Mouse (Mus musculus) G1E (cell line): ENCODE measurements around the gene Robo4.

Source experiments
- CTCF ChIP-seq: IDR thresholded peaks from 2 replicates; pipeline ENCODE4 v1.5.1; 2012; ENCODE audit warnings: low read depth, low read length, inconsistent platforms, mixed read lengths
- GATA1 ChIP-seq: IDR thresholded peaks from 2 replicates; pipeline ENCODE4 v1.6.1; 2012; ENCODE audit warnings: borderline replicate concordance, low read length, inconsistent platforms, mixed read lengths
- GATA2 ChIP-seq: IDR thresholded peaks from 2 replicates; pipeline ENCODE4 v1.6.1; 2012; ENCODE audit warnings: low read depth, low read length, inconsistent platforms, borderline replicate concordance
- POLR2AphosphoS5 ChIP-seq: IDR thresholded peaks from 2 replicates; pipeline ENCODE4 v1.6.1; 2012; ENCODE audit warnings: low read depth, low read length, inconsistent platforms; ENCODE audit not compliant: insufficient replicate concordance
- TAL1 ChIP-seq: conservative IDR thresholded peaks from 2 replicates; pipeline ENCODE4 v1.6.1; 2012; ENCODE audit warnings: low read depth, low read length, inconsistent platforms, mixed read lengths

DNA sequence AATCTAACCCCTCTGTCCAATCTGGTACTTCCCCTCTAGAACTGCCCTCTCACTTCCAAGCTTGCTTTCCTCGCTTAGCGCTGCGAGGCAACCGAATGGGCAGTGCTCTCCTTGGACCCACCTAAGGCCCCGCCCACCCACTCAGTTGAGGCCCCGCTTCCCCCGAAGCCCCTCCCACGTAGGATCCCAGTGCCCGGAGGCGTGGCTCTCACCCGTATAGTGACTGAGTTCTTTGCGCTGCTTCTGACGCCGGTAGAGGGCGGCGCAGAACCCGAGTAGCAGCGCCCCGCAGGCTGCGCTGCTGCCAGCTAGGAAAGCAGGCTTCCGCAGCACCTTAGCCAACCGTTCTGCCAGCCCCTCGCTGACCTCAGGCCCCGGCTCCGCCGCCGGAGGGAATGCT is 19.0 kb downstream of the Robo4 start:
- no peak for TF ChIP-seq CTCF
- TF ChIP-seq GATA1, result no peak
- no peak for TF ChIP-seq GATA2
- no peak for TF ChIP-seq TAL1
- TF ChIP-seq POLR2AphosphoS5, result no peak
